Mouse (Mus musculus) adrenal gland (tissue): ENCODE measurements around the gene Zfp92.
"Not testable (repeated sequence)": the region's sequence is repeated elsewhere in the genome, so short reads cannot be mapped to it uniquely, and the experiment has no call there.

Experiments used
- intact Hi-C: fragments of 180-260 bp; cut with DNase I; formaldehyde crosslinking; loops from one replicate; pipeline ENCODE4 v1.15.1; 2025
- long read RNA-seq, 2 experiments: library from polyadenylated mRNA; unstranded; transcript quantifications; one replicate each; pipeline ENCODE4 v2.0.0; 2020; ENCODE audit warnings: borderline replicate concordance in 1 of 2; ENCODE audit not compliant: insufficient replicate concordance in 1 of 2

Zfp92 gene
- long read RNA-seq, experiment 1 = 0 reads
- long read RNA-seq, experiment 2, full-length matches to known transcripts = 1 of 1 reads
- long read RNA-seq, experiment 2, partial matches to known transcripts = 0 of 1 reads
- long read RNA-seq, experiment 2, other reads (novel, unspliced or antisense) = 0 of 1 reads

DNA sequence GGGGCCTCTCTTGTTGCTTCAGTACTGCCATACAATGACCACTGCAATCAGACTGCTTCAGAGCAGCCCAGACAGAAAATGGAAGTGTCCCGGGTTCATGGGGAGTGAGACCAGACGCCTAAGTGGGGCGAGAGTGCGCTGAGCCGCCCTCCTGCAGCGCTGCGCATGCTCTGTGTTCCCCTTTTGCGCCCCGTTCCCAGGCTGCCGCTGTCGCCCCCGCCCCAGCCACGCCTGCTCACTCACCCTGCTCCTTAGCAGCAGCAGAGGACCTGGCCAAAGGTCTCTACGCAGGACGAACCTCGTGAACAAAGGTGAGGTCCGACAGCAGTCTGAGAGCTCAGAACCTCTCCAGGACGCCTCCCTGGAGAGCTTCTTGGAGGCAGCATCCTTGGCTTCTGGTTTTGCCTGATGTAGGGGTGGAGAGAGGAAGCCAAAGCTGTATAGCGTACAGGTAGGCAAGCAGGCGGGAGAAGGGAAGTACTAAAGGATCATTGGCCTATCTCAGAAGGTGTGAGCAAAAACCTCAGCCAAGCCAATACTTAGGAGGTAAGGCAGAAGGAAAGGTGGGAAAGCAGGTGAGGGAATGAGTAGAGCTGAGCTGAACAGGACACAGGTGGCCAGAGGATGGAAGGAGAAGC lies at the start of gene Zfp92:
Zfp92 (plus strand) TSS at position 217 of the 638 bp plus-strand sequence.
- intact Hi-C loops = loop anchor here (5.0 kb wide), 1 partner anchor 99 kb away; no protein-coding TSS in a partner anchor

DNA sequence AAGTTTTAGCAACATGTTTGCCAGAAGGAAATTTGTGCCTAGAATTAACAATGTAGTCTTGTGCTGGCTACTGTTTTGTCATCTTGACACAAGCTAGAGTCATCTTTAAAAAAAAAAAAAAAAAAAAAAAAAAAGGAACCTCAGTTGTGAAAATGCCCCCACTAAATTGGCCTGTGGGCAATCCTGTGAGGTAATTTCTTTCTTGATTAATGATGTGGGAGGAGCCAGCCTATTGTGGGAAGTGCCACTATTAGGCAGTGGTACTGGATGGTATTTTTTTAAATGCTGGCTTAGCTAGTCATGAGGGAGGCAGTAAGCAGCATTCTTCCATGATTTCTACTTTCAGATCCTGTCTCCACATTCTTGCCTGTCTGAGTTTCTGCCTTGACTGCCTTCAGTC lies 47.6 kb upstream of the Zfp92 start:
- intact Hi-C loops = no loop called here

DNA sequence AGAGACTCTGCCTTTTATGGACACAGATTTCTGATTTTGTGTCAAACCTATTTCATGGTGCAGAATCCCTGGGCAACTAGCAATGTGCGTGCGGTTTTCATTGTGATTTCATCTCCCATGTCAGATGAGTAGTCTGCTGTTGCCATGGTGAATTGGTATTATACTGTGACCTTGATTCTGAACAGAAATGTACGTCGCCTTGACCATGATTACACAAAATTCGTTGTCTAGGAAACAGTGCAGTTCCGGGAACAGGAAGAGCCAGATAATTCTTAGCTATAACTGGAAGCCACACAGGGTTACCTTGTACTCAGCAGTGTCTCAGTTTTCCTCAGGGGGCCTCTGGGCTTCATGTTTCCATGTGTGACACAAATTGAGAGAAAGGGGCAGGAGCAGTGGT lies 26.5 kb upstream of the Zfp92 start:
- intact Hi-C loops = no loop called here

GRCm38 (mm10) chrX:73384924-73385323 lies 26.0 kb upstream of the Zfp92 start:
- intact Hi-C loops = no loop called here

GRCm38 (mm10) chrX:73391481-73391880 lies 19.4 kb upstream of the Zfp92 start:
- intact Hi-C loops = no loop called here

- intact Hi-C loops = no loop called here
Observed at GRCm38 (mm10) chrX:73396446-73396845, 14.4 kb upstream of the Zfp92 start.

GRCm38 (mm10) chrX:73398636-73399035 lies 12.3 kb upstream of the Zfp92 start, which contains the start of gene Gm18336:
Gm18336 (minus strand) TSS chrX:73398736.
- intact Hi-C loops = not testable (repeated sequence)

- intact Hi-C loops = no loop called here
Observed at GRCm38 (mm10) chrX:73400951-73401350, 9.9 kb upstream of the Zfp92 start.

GRCm38 (mm10) chrX:73401616-73402015 lies 9.3 kb upstream of the Zfp92 start:
- intact Hi-C loops = no loop called here

- intact Hi-C loops = loop anchor here (5.0 kb wide), 1 partner anchor 100 kb away; no protein-coding TSS in a partner anchor
Observed at GRCm38 (mm10) chrX:73412767-73413166, 1.9 kb downstream of the Zfp92 start.

DNA sequence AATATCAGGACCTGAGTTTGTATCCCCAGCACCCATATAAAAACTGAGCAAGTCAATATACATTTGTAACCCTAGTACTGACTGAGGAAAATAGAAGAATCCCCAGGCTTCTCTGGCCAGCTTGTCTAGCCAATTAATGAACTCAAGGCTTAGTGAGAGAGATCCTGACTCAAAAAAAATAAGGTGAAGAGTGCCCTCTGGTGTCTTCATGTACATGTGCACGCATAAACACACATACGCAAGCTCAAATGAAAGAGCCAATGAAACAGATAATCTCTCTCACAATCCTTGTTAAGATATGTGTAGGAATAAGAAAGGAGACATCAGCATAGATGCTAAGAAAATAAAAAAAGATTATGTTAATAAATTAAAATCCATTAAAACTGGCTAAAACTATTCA lies 19.1 kb downstream of the Zfp92 start:
- intact Hi-C loops = no loop called here

DNA sequence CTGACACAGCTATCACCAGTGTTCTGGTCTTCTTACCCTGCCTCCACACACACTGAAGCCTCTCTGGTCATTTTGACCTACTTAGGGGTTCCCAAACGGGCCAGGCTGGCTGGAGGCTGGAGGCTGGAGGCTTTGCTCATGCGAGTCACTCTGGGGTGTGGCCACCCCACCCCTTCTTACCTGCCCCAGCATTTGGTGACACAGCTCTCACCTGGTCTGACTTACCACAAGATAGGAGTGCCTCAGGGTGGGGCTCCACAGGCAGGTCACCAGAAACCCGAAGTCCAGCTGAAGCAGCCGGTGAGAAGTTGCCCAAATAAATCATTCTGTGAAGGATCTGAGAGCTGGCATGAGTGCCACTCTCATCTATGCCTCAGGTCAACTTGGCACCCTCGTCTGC lies 22.0 kb downstream of the Zfp92 start:
- intact Hi-C loops = no loop called here

DNA sequence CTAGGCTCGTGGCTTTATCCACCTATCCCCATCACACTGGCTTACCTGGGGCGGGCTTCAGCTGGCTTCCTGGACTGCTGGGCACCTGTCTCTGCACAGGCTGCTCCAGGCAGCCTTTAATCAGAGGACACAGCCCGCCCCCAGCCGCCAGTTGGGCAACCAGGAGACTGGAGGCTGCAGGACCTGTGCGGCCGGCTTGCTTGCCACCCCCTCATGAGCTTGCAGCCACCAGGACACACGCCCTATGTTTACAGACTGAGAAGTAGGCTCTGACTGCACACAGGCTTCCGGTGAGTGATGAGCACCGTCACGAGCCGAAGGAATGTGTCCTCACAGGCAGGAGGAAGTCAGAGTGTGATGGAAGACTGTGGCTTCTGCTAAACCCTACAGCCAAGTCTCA lies 24.4 kb downstream of the Zfp92 start, which contains the start of gene Trex2:
Trex2 (minus strand) TSS at position 93 of the 400 bp plus-strand sequence.
- intact Hi-C loops = no loop called here

DNA sequence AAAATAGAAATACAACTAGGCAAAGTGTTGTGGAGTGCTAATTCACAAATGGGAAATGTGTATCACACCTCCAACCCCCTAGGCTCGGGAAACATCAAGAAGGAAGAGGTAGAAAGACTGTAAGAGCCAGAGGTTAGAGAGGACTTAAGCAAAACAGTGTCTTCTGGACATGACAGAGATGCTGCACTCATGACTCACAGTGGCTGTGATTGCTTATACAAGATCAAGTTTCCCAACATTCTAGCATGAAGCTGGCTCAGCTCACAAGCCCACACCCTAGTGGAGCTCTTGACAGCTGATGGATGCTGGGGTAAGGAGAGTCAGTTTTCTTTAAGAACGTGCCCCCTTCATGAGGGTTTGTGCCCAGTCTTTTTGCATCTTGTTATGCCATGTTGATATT lies 30.5 kb downstream of the Zfp92 start:
- intact Hi-C loops = no loop called here

- intact Hi-C loops = loop anchor here (2.0 kb wide), 1 partner anchor 41 kb away; no protein-coding TSS in a partner anchor
Observed at GRCm38 (mm10) chrX:73451949-73452348, 41.1 kb downstream of the Zfp92 start.

DNA sequence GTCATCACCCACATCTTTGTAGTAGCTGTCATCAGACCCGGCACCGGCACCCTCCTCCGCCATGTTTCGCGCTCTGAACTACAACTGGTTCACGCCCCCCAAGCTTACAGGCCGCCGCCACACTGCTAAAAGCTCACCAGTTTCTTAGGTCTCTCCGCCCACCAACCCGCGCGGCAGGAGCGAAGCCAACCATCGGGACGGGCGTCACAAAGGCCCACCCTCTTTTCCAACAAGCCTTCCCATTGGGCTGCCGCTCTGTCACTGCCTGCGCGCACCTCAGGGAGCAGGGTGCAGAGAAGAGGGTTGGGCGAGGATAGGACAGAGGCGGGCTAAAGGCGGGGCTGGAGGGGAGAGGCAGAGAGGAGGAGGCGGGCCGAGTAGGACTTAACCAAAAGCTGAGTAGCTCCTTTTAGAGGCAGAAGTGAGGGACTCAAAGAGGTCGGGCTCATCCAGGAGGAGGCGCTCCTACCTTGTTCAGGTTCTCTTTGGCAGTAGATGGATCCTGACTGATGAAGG lies 48.0 kb downstream of the Zfp92 start, which contains the start of gene Haus7:
Haus7 (minus strand) TSS at position 168 of the 516 bp plus-strand sequence.
- intact Hi-C loops = no loop called here

- intact Hi-C loops = no loop called here
Observed at GRCm38 (mm10) chrX:73460792-73461191, 49.9 kb downstream of the Zfp92 start.

GRCm38 (mm10) chrX:73465483-73466186 lies 54.7 kb downstream of the Zfp92 start:
- intact Hi-C loops = no loop called here

DNA sequence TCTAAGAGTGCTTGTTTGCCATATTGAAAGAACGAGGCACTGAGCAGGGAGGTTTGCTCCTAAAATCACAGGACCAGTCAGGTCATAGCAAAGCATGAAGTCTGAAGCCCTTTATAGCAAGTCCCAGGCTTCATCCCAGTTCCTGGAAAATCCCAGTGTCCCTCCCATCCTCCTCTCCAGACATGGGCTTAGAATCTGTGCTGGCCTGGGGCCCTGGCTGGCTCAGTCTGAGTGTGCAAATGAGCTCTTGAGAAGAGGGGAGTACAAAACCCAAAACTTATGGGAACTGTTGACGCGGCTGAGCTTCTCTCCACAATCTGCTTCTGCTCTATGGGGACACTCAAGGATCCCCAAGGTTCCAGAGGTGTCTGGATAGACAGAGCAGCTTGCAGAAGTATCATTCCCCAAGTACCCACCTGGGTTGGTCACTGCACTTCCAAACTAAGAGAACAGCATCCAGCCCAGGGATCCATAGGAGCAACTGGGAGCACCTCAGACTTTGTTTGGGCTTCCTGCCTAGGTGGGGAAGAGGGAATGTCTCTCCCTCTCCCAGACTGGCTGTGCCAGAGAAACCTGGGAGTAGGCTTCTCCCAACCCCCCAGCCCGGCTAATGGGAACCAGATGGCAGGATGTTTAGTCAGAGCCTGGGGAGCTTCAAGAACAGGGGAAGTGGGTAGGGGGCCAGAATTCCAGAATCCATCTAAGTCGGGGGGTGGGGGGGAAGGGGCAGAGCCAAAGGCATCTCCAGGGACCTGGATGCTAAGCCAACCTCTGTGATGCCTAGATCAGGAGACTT lies 56.7 kb downstream of the Zfp92 start:
- intact Hi-C loops = no loop called here

DNA sequence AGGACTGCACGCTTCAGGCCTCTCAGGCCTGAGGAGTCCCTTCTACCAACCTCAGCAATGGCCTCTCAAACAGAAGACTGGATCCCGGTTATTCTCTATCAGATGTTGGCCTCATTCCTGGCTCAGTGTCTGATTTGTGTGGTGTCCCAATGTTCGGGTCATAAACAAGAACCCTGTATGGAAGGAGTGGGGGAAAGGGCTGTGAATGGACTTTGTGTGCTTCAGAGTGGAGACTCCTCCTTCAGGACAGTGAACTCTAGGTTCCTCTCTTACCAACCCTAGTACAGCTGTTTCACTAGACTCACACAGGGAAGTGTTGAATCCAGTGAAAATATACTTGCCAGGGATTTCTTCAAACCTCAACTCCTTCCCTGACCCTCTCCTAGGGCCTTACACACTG lies 57.4 kb downstream of the Zfp92 start:
- intact Hi-C loops = no loop called here

- intact Hi-C loops = no loop called here
Observed at GRCm38 (mm10) chrX:73468752-73469151, 57.9 kb downstream of the Zfp92 start.
